Mouse (Mus musculus): ENCODE results near the gene Cbll1.
A peak's percentile ranks its signal among the peaks of the same experiment; 100 is the strongest.
"Not testable (repeated sequence)": the region's sequence is repeated elsewhere in the genome, so short reads cannot be mapped to it uniquely, and the experiment has no call there.

Gene Cbll1

GRCm38 (mm10) chr12:31498936-31499313 is 491 bp downstream of the Cbll1 start:
- peak; percentile 54 to 72 for DNase-seq (ENCODE audit: low spot score in 2 of 2)

- no peak for DNase-seq (ENCODE audit: low spot score in 2 of 2)
Measured at GRCm38 (mm10) chr12:31486431-31486830, 13.0 kb downstream of the Cbll1 start.

GRCm38 (mm10) chr12:31478182-31478581 is 21.2 kb downstream of the Cbll1 start:
- not testable (repeated sequence) for DNase-seq (ENCODE audit: low spot score in 2 of 2)

- no peak for DNase-seq (ENCODE audit: low spot score in 2 of 2)
Measured at GRCm38 (mm10) chr12:31462615-31463014, 36.8 kb downstream of the Cbll1 start.

- no peak for DNase-seq (ENCODE audit: low spot score in 2 of 2)
Measured at GRCm38 (mm10) chr12:31461371-31461770, 38.0 kb downstream of the Cbll1 start.

- DNase-seq (ENCODE audit: low spot score in 2 of 2): peak in 1 of 2 experiments; percentile 4
Measured at GRCm38 (mm10) chr12:31460270-31460669, 39.1 kb downstream of the Cbll1 start.

- no peak for DNase-seq (ENCODE audit: low spot score in 2 of 2)
Measured at GRCm38 (mm10) chr12:31458474-31458873, 40.9 kb downstream of the Cbll1 start.

GRCm38 (mm10) chr12:31456271-31456670 is 43.1 kb downstream of the Cbll1 start:
- DNase-seq (ENCODE audit: low spot score in 2 of 2): no peak

- no peak for DNase-seq (ENCODE audit: low spot score in 2 of 2)
Measured at GRCm38 (mm10) chr12:31449341-31449740, 50.1 kb downstream of the Cbll1 start.

GRCm38 (mm10) chr12:31444827-31445226 is 54.6 kb downstream of the Cbll1 start:
- DNase-seq (ENCODE audit: low spot score in 2 of 2): no peak

GRCm38 (mm10) chr12:31444131-31444546 is 55.3 kb downstream of the Cbll1 start:
- no peak for DNase-seq (ENCODE audit: low spot score in 2 of 2)

GRCm38 (mm10) chr12:31439612-31440011 is 59.8 kb downstream of the Cbll1 start:
- no peak for DNase-seq (ENCODE audit: low spot score in 2 of 2)

- no peak for DNase-seq (ENCODE audit: low spot score in 2 of 2)
Measured at GRCm38 (mm10) chr12:31437791-31438190, 61.6 kb downstream of the Cbll1 start.

All from natural killer cell, adult 2 months (primary cell).